Mouse (Mus musculus): ENCODE results near the gene Syt7. TPM values are rescaled to one million over a fixed set of nuclear protein-coding genes. Genes with fewer than 3 reads are reported as not detected.

The Syt7 gene
- polyA plus RNA-seq, 1 experiment from 2014 or later, result 2.0 TPM

DNA sequence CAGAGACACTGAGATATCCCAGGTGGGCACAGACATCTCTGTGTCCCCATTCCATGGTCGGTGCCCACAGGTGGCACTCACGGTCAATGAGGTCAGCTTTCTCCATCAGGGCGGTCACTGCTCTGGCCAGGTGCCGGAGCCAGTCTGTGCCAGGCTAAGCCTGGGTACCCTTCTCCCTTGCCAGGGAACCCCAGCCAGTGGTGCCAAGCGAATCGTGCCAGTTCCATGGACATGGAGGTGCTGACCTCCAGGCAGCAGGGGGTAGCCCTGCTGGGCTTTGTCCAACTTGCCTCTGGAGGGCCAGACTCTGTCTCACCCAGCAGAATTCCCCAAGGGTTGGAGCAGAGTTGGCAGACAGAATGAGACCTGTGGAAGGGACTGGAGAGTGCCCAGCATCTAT is 4.6 kb downstream of the Syt7 start:
- no peak overlapping the region for H3K4me3 ChIP-seq (ENCODE audit: low read depth, low read length)
- WGBS, result 87% methylated on average over 5 of the region's 6 CpGs
- peaks cover 20% of the 10 kb centered on the region for H3K27me3 ChIP-seq (replicated peaks; ENCODE audit: control insufficient read depth, insufficient read depth, low read length)
- no peak for ATAC-seq (ENCODE audit: low read depth)
- no peak overlapping the region for H3K4me2 ChIP-seq (ENCODE audit: low read depth, low read length)
- no peak overlapping the region for H3K27ac ChIP-seq (replicated peaks; ENCODE audit: low read depth, low read length)
- H3K9me3 ChIP-seq (ENCODE audit: control insufficient read depth, low read length), result no peaks in the 10 kb centered on the region
- peaks cover 6% of the 10 kb centered on the region for H3K4me1 ChIP-seq (ENCODE audit: control insufficient read depth, insufficient read depth, low read length)
- no peak for DNase-seq (ENCODE audit: low spot score)
- H3K9ac ChIP-seq (ENCODE audit: low read depth, low read length), result no peak overlapping the region
- H3K36me3 ChIP-seq (ENCODE audit: control insufficient read depth, insufficient read depth, low read length), result no peaks in the 10 kb centered on the region

DNA sequence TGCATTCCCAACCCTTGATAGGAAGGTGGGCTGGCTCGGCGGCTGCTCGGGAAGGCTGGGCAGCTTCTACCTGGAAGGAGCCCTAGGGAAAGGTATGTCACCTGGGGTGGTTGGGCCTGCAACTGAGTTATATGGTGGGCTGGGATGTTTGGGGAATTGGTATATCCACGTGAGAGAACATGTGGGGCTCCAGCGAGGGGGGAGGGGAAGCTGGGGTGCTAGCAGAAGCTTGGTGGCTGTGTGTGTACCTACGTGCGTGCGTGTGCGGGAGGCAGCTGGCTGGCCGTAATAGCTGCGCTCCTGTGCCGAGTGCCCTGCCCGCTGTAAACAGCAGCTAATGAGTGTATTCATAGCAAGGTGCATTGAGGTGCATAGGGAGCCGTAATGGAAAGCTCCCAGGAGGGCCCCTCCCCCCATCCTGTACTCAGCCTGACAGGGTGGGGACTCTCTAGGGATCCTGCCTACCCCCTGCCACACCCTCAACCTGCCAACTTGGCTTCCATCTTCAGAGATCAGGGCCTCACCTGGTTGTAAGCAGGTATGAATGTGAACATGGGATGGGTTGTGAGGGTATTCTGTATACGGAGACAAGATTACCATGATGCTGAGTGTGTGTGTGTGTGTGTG is 5.1 kb downstream of the Syt7 start:
- Histone ChIP-seq H3K4me2 (ENCODE audit: low read depth, low read length) (no peak overlapping the region), H3K4me1 (ENCODE audit: control insufficient read depth, insufficient read depth, low read length) (peaks cover 6% of the 10 kb centered on the region), H3K27me3 (replicated peaks; ENCODE audit: control insufficient read depth, insufficient read depth, low read length) (peaks cover 20% of the 10 kb centered on the region), H3K27ac (replicated peaks; ENCODE audit: low read depth, low read length) (no peak overlapping the region), H3K9me3 (ENCODE audit: control insufficient read depth, low read length) (no peaks in the 10 kb centered on the region), H3K4me3 (ENCODE audit: low read depth, low read length) (no peak overlapping the region), H3K36me3 (ENCODE audit: control insufficient read depth, insufficient read depth, low read length) (no peaks in the 10 kb centered on the region), H3K9ac (ENCODE audit: low read depth, low read length) (no peak overlapping the region)
- ATAC-seq (ENCODE audit: low read depth) (peak; percentile 31; the same call in 1 of the 2 replicates), DNase-seq (ENCODE audit: low spot score) (peak; percentile 19)
- 82% methylated on average over 15 of the region's 15 CpGs for WGBS

GRCm38 (mm10) chr19:10395174-10395573 is 6.3 kb downstream of the Syt7 start:
- ATAC-seq (ENCODE audit: low read depth), result peak; percentile 23; the same call in 1 of the 2 replicates
- peak; percentile 41 for DNase-seq (ENCODE audit: low spot score)
- H3K27ac ChIP-seq (replicated peaks; ENCODE audit: low read depth, low read length), result no peak overlapping the region
- no peaks in the 10 kb centered on the region; the same call in 1 of the 2 replicates for H3K4me1 ChIP-seq (ENCODE audit: control insufficient read depth, insufficient read depth, low read length)
- H3K9ac ChIP-seq (ENCODE audit: low read depth, low read length), result no peak overlapping the region
- H3K4me2 ChIP-seq (ENCODE audit: low read depth, low read length), result no peak overlapping the region
- 22% methylated on average over 8 of the region's 8 CpGs for WGBS
- H3K36me3 ChIP-seq (ENCODE audit: control insufficient read depth, insufficient read depth, low read length), result no peaks in the 10 kb centered on the region
- H3K27me3 ChIP-seq (replicated peaks; ENCODE audit: control insufficient read depth, insufficient read depth, low read length), result peaks cover 11% of the 10 kb centered on the region
- no peak overlapping the region for H3K4me3 ChIP-seq (ENCODE audit: low read depth, low read length)
- no peaks in the 10 kb centered on the region for H3K9me3 ChIP-seq (ENCODE audit: control insufficient read depth, low read length)

DNA sequence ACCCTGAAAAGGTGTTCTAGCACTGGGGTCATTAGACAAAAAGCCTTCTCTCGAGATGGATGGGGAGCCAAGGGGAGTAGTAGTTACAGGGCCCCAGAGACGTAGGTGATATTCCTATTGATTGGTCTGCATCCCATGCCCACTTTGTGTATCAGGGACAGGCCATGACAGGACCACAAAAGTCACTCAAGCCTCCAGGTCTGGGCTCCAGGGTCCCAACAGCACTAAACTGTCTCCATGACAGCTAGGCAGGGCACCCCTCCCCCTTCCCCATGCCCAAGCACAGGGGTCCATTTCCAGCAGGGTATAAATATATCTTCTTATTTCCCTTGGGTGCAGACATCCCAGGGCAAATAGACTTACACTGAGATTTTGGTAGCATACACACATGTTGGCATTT is 8.1 kb downstream of the Syt7 start:
- Histone ChIP-seq H3K27ac (replicated peaks; ENCODE audit: low read depth, low read length) (no peak overlapping the region), H3K9ac (ENCODE audit: low read depth, low read length) (no peak overlapping the region), H3K27me3 (replicated peaks; ENCODE audit: control insufficient read depth, insufficient read depth, low read length) (no peaks in the 10 kb centered on the region), H3K4me1 (ENCODE audit: control insufficient read depth, insufficient read depth, low read length) (no peaks in the 10 kb centered on the region), H3K9me3 (ENCODE audit: control insufficient read depth, low read length) (no peaks in the 10 kb centered on the region), H3K4me2 (ENCODE audit: low read depth, low read length) (no peak overlapping the region), H3K4me3 (ENCODE audit: low read depth, low read length) (no peak overlapping the region), H3K36me3 (ENCODE audit: control insufficient read depth, insufficient read depth, low read length) (no peaks in the 10 kb centered on the region)
- WGBS, result 64% methylated on average over 2 of the region's 2 CpGs
- no peak for ATAC-seq (ENCODE audit: low read depth)
- DNase-seq (ENCODE audit: low spot score), result no peak

- Histone ChIP-seq H3K9ac (ENCODE audit: low read depth, low read length) (no peak overlapping the region), H3K36me3 (ENCODE audit: control insufficient read depth, insufficient read depth, low read length) (no peaks in the 10 kb centered on the region), H3K27me3 (replicated peaks; ENCODE audit: control insufficient read depth, insufficient read depth, low read length) (no peaks in the 10 kb centered on the region), H3K4me2 (ENCODE audit: low read depth, low read length) (no peak overlapping the region), H3K9me3 (ENCODE audit: control insufficient read depth, low read length) (no peaks in the 10 kb centered on the region), H3K27ac (replicated peaks; ENCODE audit: low read depth, low read length) (no peak overlapping the region), H3K4me3 (ENCODE audit: low read depth, low read length) (no peak overlapping the region), H3K4me1 (ENCODE audit: control insufficient read depth, insufficient read depth, low read length) (no peaks in the 10 kb centered on the region)
- 60% methylated on average over 8 of the region's 8 CpGs for WGBS
- DNase-seq (ENCODE audit: low spot score) (no peak), ATAC-seq (ENCODE audit: low read depth) (no peak)
Observed at GRCm38 (mm10) chr19:10397479-10398153, 8.7 kb downstream of the Syt7 start.

GRCm38 (mm10) chr19:10398296-10398695 is 9.4 kb downstream of the Syt7 start:
- no peaks in the 10 kb centered on the region for H3K36me3 ChIP-seq (ENCODE audit: control insufficient read depth, insufficient read depth, low read length)
- H3K4me3 ChIP-seq (ENCODE audit: low read depth, low read length), result no peak overlapping the region
- 62% methylated on average over 6 of the region's 6 CpGs for WGBS
- no peak overlapping the region for H3K27ac ChIP-seq (replicated peaks; ENCODE audit: low read depth, low read length)
- no peak overlapping the region for H3K9ac ChIP-seq (ENCODE audit: low read depth, low read length)
- H3K4me2 ChIP-seq (ENCODE audit: low read depth, low read length), result no peak overlapping the region
- H3K27me3 ChIP-seq (replicated peaks; ENCODE audit: control insufficient read depth, insufficient read depth, low read length), result no peaks in the 10 kb centered on the region
- no peaks in the 10 kb centered on the region for H3K9me3 ChIP-seq (ENCODE audit: control insufficient read depth, low read length)
- no peaks in the 10 kb centered on the region for H3K4me1 ChIP-seq (ENCODE audit: control insufficient read depth, insufficient read depth, low read length)
- no peak for ATAC-seq (ENCODE audit: low read depth)
- DNase-seq (ENCODE audit: low spot score), result no peak

- Histone ChIP-seq H3K4me3 (ENCODE audit: low read depth, low read length) (no peak overlapping the region), H3K9me3 (ENCODE audit: control insufficient read depth, low read length) (no peaks in the 10 kb centered on the region), H3K36me3 (ENCODE audit: control insufficient read depth, insufficient read depth, low read length) (no peaks in the 10 kb centered on the region), H3K4me1 (ENCODE audit: control insufficient read depth, insufficient read depth, low read length) (no peaks in the 10 kb centered on the region), H3K27me3 (replicated peaks; ENCODE audit: control insufficient read depth, insufficient read depth, low read length) (no peaks in the 10 kb centered on the region), H3K4me2 (ENCODE audit: low read depth, low read length) (no peak overlapping the region), H3K27ac (replicated peaks; ENCODE audit: low read depth, low read length) (no peak overlapping the region), H3K9ac (ENCODE audit: low read depth, low read length) (no peak overlapping the region)
- 21% methylated on average over 16 of the region's 16 CpGs for WGBS
- peak; percentile 84 for DNase-seq (ENCODE audit: low spot score)
- ATAC-seq (ENCODE audit: low read depth), result peak; percentile 58; the same call in 1 of the 2 replicates
Observed at GRCm38 (mm10) chr19:10402771-10403494, 14.0 kb downstream of the Syt7 start.

- H3K36me3 ChIP-seq (ENCODE audit: control insufficient read depth, insufficient read depth, low read length), result no peaks in the 10 kb centered on the region
- no peak overlapping the region for H3K27ac ChIP-seq (replicated peaks; ENCODE audit: low read depth, low read length)
- no peak overlapping the region for H3K4me3 ChIP-seq (ENCODE audit: low read depth, low read length)
- no peak for DNase-seq (ENCODE audit: low spot score)
- no peak for ATAC-seq (ENCODE audit: low read depth)
- WGBS, result 73% methylated on average over 10 of the region's 10 CpGs
- no peaks in the 10 kb centered on the region for H3K4me1 ChIP-seq (ENCODE audit: control insufficient read depth, insufficient read depth, low read length)
- no peaks in the 10 kb centered on the region for H3K27me3 ChIP-seq (replicated peaks; ENCODE audit: control insufficient read depth, insufficient read depth, low read length)
- H3K4me2 ChIP-seq (ENCODE audit: low read depth, low read length), result no peak overlapping the region
- no peaks in the 10 kb centered on the region for H3K9me3 ChIP-seq (ENCODE audit: control insufficient read depth, low read length)
- no peak overlapping the region for H3K9ac ChIP-seq (ENCODE audit: low read depth, low read length)
Observed at GRCm38 (mm10) chr19:10403593-10404380, 14.9 kb downstream of the Syt7 start.
